Mouse (Mus musculus): ENCODE results near the gene Tbc1d1. TPM values are rescaled to one million over a fixed set of nuclear protein-coding genes. Genes with fewer than 3 reads are reported as not detected.

The Tbc1d1 gene
- total RNA-seq, 1 experiment: 31.1 TPM

DNA sequence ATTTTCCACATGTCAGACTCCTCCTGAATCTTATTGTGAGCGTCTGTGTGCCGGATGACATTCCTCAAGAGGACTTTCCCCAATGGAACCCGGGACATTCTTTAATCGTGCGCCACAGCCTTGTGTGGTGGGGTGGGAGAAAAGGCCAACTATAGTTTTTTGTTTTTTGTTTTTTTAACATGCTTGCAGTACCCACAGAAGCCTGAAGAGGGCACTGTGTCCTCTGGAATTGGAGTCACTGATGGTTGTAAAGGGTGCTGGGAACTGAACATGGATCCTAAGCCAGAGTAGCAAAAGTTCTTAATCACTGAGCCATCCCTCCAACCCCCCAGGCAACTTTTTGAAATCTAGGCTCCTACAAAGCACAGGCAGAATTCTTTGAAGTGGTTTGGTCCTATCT lies 34.8 kb downstream of the Tbc1d1 start:
- Histone ChIP-seq H3K36me3 (ENCODE audit: control insufficient read depth, insufficient read depth, low read length, poor library complexity, severe bottlenecking) (no peaks in the 10 kb centered on the region), H3K9ac (ENCODE audit: insufficient read depth, low read depth, low read length, poor library complexity, severe bottlenecking) (no peak overlapping the region), H3K4me3 (ENCODE audit: insufficient read depth in 1 of 2, low read depth in 1 of 2, low read length in 2 of 2, poor library complexity in 1 of 2, severe bottlenecking in 1 of 2) (no peak overlapping the region), H3K27ac (ENCODE audit: insufficient read depth, low read depth, low read length, poor library complexity, severe bottlenecking) (no peak overlapping the region), H3K4me1 (ENCODE audit: control insufficient read depth in 2 of 2, insufficient read depth in 2 of 2, low read length in 2 of 2, poor library complexity in 1 of 2) (no peaks in the 10 kb centered on the region), H3K9me3 (ENCODE audit: control insufficient read depth, insufficient read depth, low read depth, low read length) (no peaks in the 10 kb centered on the region)
- in situ Hi-C loops (cut with MboI; ENCODE audit: low sequenced_read_pairs in 2 of 2, unreplicated experiment in 2 of 2): no loop called here
- no peak for DNase-seq (ENCODE audit: low read depth, low spot score)
- TF ChIP-seq ZC3H11A (IDR thresholded peaks at IDR 0.05; ENCODE audit: borderline replicate concordance, low read depth, low read length) (no peak), CHD2 (IDR thresholded peaks at IDR 0.05; ENCODE audit: low read depth, low read length) (no peak), ZNF384 (IDR thresholded peaks at IDR 0.05; ENCODE audit: low read depth, low read length) (0 out of 2 replicates have a peak, but pooled peaks have one; percentile 48), HCFC1 (IDR thresholded peaks at IDR 0.05; ENCODE audit: borderline replicate concordance, insufficient read depth, low read length) (no peak), MAFK (IDR thresholded peaks at IDR 0.05; ENCODE audit: insufficient read depth, low read depth, low read length) (no peak)

DNA sequence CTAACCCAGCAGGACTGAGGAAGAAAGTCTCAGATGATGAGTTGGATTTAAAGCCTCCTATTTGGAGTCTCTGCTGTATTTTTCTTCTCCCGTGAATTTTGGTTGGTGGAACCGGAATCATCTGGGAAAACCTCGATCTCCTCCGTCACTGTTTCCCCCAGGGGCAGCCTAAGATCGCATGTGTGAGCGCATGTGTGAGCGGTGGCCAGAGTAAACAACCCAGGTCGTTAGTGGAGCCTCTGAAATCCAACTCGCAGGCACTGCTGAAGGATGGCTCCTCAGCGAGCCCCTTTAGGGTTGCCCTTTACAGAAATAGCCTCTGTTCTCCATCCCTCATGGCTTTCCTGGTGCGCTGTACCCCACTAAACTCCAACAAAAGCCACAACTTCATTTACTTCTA lies 37.2 kb downstream of the Tbc1d1 start:
- no peak for DNase-seq (ENCODE audit: low read depth, low spot score)
- H3K4me3 ChIP-seq (ENCODE audit: insufficient read depth in 1 of 2, low read depth in 1 of 2, low read length in 2 of 2, poor library complexity in 1 of 2, severe bottlenecking in 1 of 2): no peak overlapping the region
- no peak overlapping the region for H3K9ac ChIP-seq (ENCODE audit: insufficient read depth, low read depth, low read length, poor library complexity, severe bottlenecking)
- H3K27ac ChIP-seq (ENCODE audit: insufficient read depth, low read depth, low read length, poor library complexity, severe bottlenecking): no peak overlapping the region
- H3K4me1 ChIP-seq (ENCODE audit: control insufficient read depth in 2 of 2, insufficient read depth in 2 of 2, low read length in 2 of 2, poor library complexity in 1 of 2): no peaks in the 10 kb centered on the region
- in situ Hi-C loops (cut with MboI; ENCODE audit: low sequenced_read_pairs in 2 of 2, unreplicated experiment in 2 of 2): no loop called here
- no peaks in the 10 kb centered on the region for H3K9me3 ChIP-seq (ENCODE audit: control insufficient read depth, insufficient read depth, low read depth, low read length)
- H3K36me3 ChIP-seq (ENCODE audit: control insufficient read depth, insufficient read depth, low read length, poor library complexity, severe bottlenecking): no peaks in the 10 kb centered on the region
- TF ChIP-seq HCFC1 (IDR thresholded peaks at IDR 0.05; ENCODE audit: borderline replicate concordance, insufficient read depth, low read length) (no peak), MAFK (IDR thresholded peaks at IDR 0.05; ENCODE audit: insufficient read depth, low read depth, low read length) (no peak), CHD2 (IDR thresholded peaks at IDR 0.05; ENCODE audit: low read depth, low read length) (no peak), ZC3H11A (IDR thresholded peaks at IDR 0.05; ENCODE audit: borderline replicate concordance, low read depth, low read length) (no peak), ZNF384 (IDR thresholded peaks at IDR 0.05; ENCODE audit: low read depth, low read length) (no peak)

DNA sequence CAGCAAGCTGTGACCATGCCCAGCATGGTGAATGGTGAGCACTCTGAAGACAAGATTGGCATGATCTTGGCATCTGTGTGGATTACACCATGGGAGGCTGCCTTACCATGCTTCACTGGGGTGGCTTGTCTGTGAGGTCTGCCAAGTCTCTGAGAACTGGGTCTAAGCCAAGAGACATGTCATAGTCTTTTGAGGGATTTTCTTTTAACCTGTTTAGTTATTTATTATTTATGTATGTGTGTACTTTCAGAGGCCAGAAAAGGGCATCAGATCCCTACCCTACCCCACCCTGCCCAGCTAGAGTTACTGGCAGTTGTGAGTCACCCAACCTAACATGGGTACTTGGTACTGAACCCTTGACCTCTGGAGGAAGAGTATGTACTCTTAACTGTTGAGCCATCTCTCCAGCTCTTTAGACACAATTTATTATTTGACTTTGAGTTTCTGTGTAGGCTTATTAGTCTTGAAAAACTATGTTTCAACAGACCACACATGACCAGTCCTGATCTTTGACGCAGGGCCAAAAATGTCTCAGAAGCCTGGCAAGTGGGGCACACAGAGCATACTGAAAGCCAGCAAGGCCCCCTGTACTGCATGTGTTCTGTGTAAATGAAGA lies 40.3 kb downstream of the Tbc1d1 start:
- TF ChIP-seq HCFC1 (IDR thresholded peaks at IDR 0.05; ENCODE audit: borderline replicate concordance, insufficient read depth, low read length) (no peak), MAFK (IDR thresholded peaks at IDR 0.05; ENCODE audit: insufficient read depth, low read depth, low read length) (no peak), CHD2 (IDR thresholded peaks at IDR 0.05; ENCODE audit: low read depth, low read length) (no peak), ZNF384 (IDR thresholded peaks at IDR 0.05; ENCODE audit: low read depth, low read length) (no peak), ZC3H11A (IDR thresholded peaks at IDR 0.05; ENCODE audit: borderline replicate concordance, low read depth, low read length) (no peak)
- H3K9me3 ChIP-seq (ENCODE audit: control insufficient read depth, insufficient read depth, low read depth, low read length): no peaks in the 10 kb centered on the region
- H3K9ac ChIP-seq (ENCODE audit: insufficient read depth, low read depth, low read length, poor library complexity, severe bottlenecking): no peak overlapping the region
- no peak overlapping the region for H3K27ac ChIP-seq (ENCODE audit: insufficient read depth, low read depth, low read length, poor library complexity, severe bottlenecking)
- H3K4me3 ChIP-seq (ENCODE audit: insufficient read depth in 1 of 2, low read depth in 1 of 2, low read length in 2 of 2, poor library complexity in 1 of 2, severe bottlenecking in 1 of 2): no peak overlapping the region
- DNase-seq (ENCODE audit: low read depth, low spot score): no peak
- no peaks in the 10 kb centered on the region for H3K36me3 ChIP-seq (ENCODE audit: control insufficient read depth, insufficient read depth, low read length, poor library complexity, severe bottlenecking)
- H3K4me1 ChIP-seq (ENCODE audit: control insufficient read depth in 2 of 2, insufficient read depth in 2 of 2, low read length in 2 of 2, poor library complexity in 1 of 2): no peaks in the 10 kb centered on the region
- in situ Hi-C loops (cut with MboI; ENCODE audit: low sequenced_read_pairs in 2 of 2, unreplicated experiment in 2 of 2): no loop called here

DNA sequence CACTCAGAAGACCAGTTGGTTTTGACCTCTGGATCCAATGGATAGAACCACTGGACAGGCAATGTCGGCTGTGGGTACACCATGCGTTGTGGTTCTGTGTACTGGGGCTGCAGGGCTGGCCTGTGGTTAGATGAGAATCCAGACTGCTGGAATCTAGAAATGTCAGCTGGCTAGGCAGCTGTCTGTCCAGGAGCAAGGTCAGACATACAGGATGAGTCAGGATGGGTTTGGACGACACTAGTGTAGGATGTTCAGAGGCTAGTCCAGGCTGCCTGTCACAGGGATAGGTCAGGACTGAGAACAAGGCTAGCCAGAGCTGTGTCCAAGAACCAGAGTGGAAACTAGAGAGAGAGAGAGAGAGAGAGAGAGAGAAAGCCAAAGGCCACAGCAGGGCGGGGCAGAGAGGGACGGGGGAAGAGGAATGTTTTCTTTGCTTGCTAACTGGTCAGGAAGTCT lies 40.8 kb downstream of the Tbc1d1 start:
- Histone ChIP-seq H3K9me3 (ENCODE audit: control insufficient read depth, insufficient read depth, low read depth, low read length) (no peaks in the 10 kb centered on the region), H3K4me1 (ENCODE audit: control insufficient read depth in 2 of 2, insufficient read depth in 2 of 2, low read length in 2 of 2, poor library complexity in 1 of 2) (no peaks in the 10 kb centered on the region), H3K27ac (ENCODE audit: insufficient read depth, low read depth, low read length, poor library complexity, severe bottlenecking) (no peak overlapping the region), H3K9ac (ENCODE audit: insufficient read depth, low read depth, low read length, poor library complexity, severe bottlenecking) (no peak overlapping the region), H3K36me3 (ENCODE audit: control insufficient read depth, insufficient read depth, low read length, poor library complexity, severe bottlenecking) (no peaks in the 10 kb centered on the region), H3K4me3 (ENCODE audit: insufficient read depth in 1 of 2, low read depth in 1 of 2, low read length in 2 of 2, poor library complexity in 1 of 2, severe bottlenecking in 1 of 2) (no peak overlapping the region)
- DNase-seq (ENCODE audit: low read depth, low spot score): no peak
- TF ChIP-seq HCFC1 (IDR thresholded peaks at IDR 0.05; ENCODE audit: borderline replicate concordance, insufficient read depth, low read length): no peak
- no peak for TF ChIP-seq CHD2 (IDR thresholded peaks at IDR 0.05; ENCODE audit: low read depth, low read length)
- no peak for TF ChIP-seq ZC3H11A (IDR thresholded peaks at IDR 0.05; ENCODE audit: borderline replicate concordance, low read depth, low read length)
- in situ Hi-C loops (cut with MboI; ENCODE audit: low sequenced_read_pairs in 2 of 2, unreplicated experiment in 2 of 2): no loop called here

DNA sequence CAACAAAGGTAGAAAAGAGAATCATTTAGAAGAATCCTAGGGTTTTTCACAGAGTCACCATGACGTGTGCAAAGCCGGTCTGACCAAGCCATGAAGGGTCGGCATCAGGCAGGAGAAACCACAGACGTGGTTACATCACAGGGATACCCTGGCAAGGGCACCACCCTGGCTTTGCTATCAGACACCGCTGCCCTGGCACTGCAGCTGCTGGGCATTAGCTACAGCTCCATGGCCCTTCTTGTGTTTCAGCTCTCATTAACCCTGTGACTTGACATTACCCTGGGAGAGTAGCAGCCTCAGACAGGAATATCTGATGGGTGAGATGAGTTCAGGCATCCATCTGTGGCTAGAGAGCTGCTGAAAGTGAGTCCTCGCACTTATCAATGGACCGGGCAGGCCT lies 42.5 kb downstream of the Tbc1d1 start:
- Histone ChIP-seq H3K27ac (ENCODE audit: insufficient read depth, low read depth, low read length, poor library complexity, severe bottlenecking) (no peak overlapping the region), H3K9me3 (ENCODE audit: control insufficient read depth, insufficient read depth, low read depth, low read length) (no peaks in the 10 kb centered on the region), H3K9ac (ENCODE audit: insufficient read depth, low read depth, low read length, poor library complexity, severe bottlenecking) (no peak overlapping the region), H3K36me3 (ENCODE audit: control insufficient read depth, insufficient read depth, low read length, poor library complexity, severe bottlenecking) (no peaks in the 10 kb centered on the region), H3K4me1 (ENCODE audit: control insufficient read depth in 2 of 2, insufficient read depth in 2 of 2, low read length in 2 of 2, poor library complexity in 1 of 2) (no peaks in the 10 kb centered on the region), H3K4me3 (ENCODE audit: insufficient read depth in 1 of 2, low read depth in 1 of 2, low read length in 2 of 2, poor library complexity in 1 of 2, severe bottlenecking in 1 of 2) (no peak overlapping the region)
- DNase-seq (ENCODE audit: low read depth, low spot score): no peak
- in situ Hi-C loops (cut with MboI; ENCODE audit: low sequenced_read_pairs in 2 of 2, unreplicated experiment in 2 of 2): no loop called here
- no peak for TF ChIP-seq ZC3H11A (IDR thresholded peaks at IDR 0.05; ENCODE audit: borderline replicate concordance, low read depth, low read length)
- no peak for TF ChIP-seq ZNF384 (IDR thresholded peaks at IDR 0.05; ENCODE audit: low read depth, low read length)
- no peak for TF ChIP-seq CHD2 (IDR thresholded peaks at IDR 0.05; ENCODE audit: low read depth, low read length)
- no peak for TF ChIP-seq MAFK (IDR thresholded peaks at IDR 0.05; ENCODE audit: insufficient read depth, low read depth, low read length)
- TF ChIP-seq HCFC1 (IDR thresholded peaks at IDR 0.05; ENCODE audit: borderline replicate concordance, insufficient read depth, low read length): no peak

Measured in ES-E14 (cell line).